Comparison of ENCODE assay signal across 8 mouse cellular contexts in genomic region chr6:72108941-72109892, GRCm38 (mm10). TPM values are rescaled to one million over a fixed set of nuclear protein-coding genes. Genes with fewer than 3 reads are reported as not detected.
DNase-seq lines count a peak whose midpoint lies in the region; ATAC-seq and TF ChIP-seq lines count a peak whose summit lies in the region.

No protein-coding gene starts in this region.

- TF ChIP-seq CTCF in intestine, postnatal 0 days (IDR thresholded peaks at IDR 0.05; ENCODE audit: low read depth): no peak

- H3K27me3 ChIP-seq in intestine, embryonic 15.5 days (replicated peaks): no peaks in the 10 kb centered on the region
- H3K27me3 ChIP-seq in intestine, postnatal 0 days (replicated peaks; ENCODE audit: control insufficient read depth, insufficient read depth, low read length): no peaks in the 10 kb centered on the region

- no peaks in the 10 kb centered on the region for H3K4me1 ChIP-seq in intestine, embryonic 15.5 days (replicated peaks)
- no peaks in the 10 kb centered on the region for H3K4me1 ChIP-seq in intestine, postnatal 0 days (replicated peaks; ENCODE audit: control insufficient read depth, insufficient read depth, low read length)

- no peak overlapping the region for H3K4me3 ChIP-seq in intestine, embryonic 15.5 days (replicated peaks)
- no peak overlapping the region for H3K4me3 ChIP-seq in intestine, postnatal 0 days (ENCODE audit: low read depth, low read length)

- intact Hi-C loops in gastrocnemius, postnatal 14 days (cut with DNase I; ENCODE audit: low total_unique reads): loop anchor here (10.0 kb wide), 1 partner anchor 46 kb away; no protein-coding TSS in a partner anchor

- H3K9ac ChIP-seq in intestine, embryonic 15.5 days: no peak overlapping the region
- H3K9ac ChIP-seq in intestine, postnatal 0 days (ENCODE audit: low read depth, low read length): no peak overlapping the region

- H3K27ac ChIP-seq in intestine, embryonic 15.5 days: no peak overlapping the region
- no peak overlapping the region for H3K27ac ChIP-seq in intestine, postnatal 0 days (ENCODE audit: low read depth, low read length)

- no peak overlapping the region for H3K4me2 ChIP-seq in intestine, embryonic 15.5 days (replicated peaks)
- no peak overlapping the region for H3K4me2 ChIP-seq in intestine, postnatal 0 days (replicated peaks; ENCODE audit: low read depth)

- H3K36me3 ChIP-seq in intestine, embryonic 15.5 days: no peaks in the 10 kb centered on the region
- no peaks in the 10 kb centered on the region for H3K36me3 ChIP-seq in intestine, postnatal 0 days (ENCODE audit: control insufficient read depth, insufficient read depth)

- ATAC-seq in intestine, embryonic 15.5 days: peak; percentile 43; the same call in 1 of the 2 replicates
- no peak for ATAC-seq in intestine, postnatal 0 days
- peak; percentile 56 for ATAC-seq in granulocyte monocyte progenitor cell, adult 5-6 weeks (replicated peaks; ENCODE audit: poor library complexity, severe bottlenecking)
- ATAC-seq in megakaryocyte-erythroid progenitor cell, adult 5-6 weeks (replicated peaks; ENCODE audit: low FRiP score, low TSS enrichment, poor library complexity, severe bottlenecking): peak; percentile 86

- WGBS in intestine, embryonic 15.5 days: 60% methylated on average over 14 of the region's 14 CpGs
- 66% methylated on average over 14 of the region's 14 CpGs for WGBS in intestine, postnatal 0 days

- DNase-seq in brain, adult 2 months (ENCODE audit: low read depth, low spot score): peak; percentile 75
- no peak for DNase-seq in adrenal gland, postnatal 4 days (ENCODE audit: low spot score in 2 of 2)
- no peak for DNase-seq in adrenal gland, adult 8-10 months
- DNase-seq in gastrocnemius, postnatal 14 days: no peak

- H3K9me3 ChIP-seq in intestine, embryonic 15.5 days: no peaks in the 10 kb centered on the region
- no peaks in the 10 kb centered on the region for H3K9me3 ChIP-seq in intestine, postnatal 0 days (ENCODE audit: control insufficient read depth)

RNA-seq across cellular contexts. Expression of gene St3gal5, which starts 11.8 kb away (rescaled TPM):
- 19.4 and 24.0 TPM in 2 replicates for polyA plus RNA-seq in intestine, embryonic 15.5 days (2015; fragmentation: Nextera tagmentation; extraction: Ambion mirVana)
- 68.4 and 69.0 TPM in 2 replicates for polyA plus RNA-seq in intestine, postnatal 0 days (2015; fragmentation: Nextera tagmentation; extraction: Ambion mirVana)
- 2.6 TPM in 1 of 2 replicates, not detected in the other for total RNA-seq in granulocyte monocyte progenitor cell, adult 5-6 weeks (2014; fragmentation: Nextera tagmentation)
- total RNA-seq in granulocyte monocyte progenitor cell, adult 5-6 weeks (2017): 10.9 and 11.0 TPM in 2 replicates
- total RNA-seq in megakaryocyte-erythroid progenitor cell, adult 5-6 weeks (2014; fragmentation: Nextera tagmentation): 61.6 and 63.5 TPM in 2 replicates
- 89.4 and 101 TPM in 2 replicates for total RNA-seq in megakaryocyte-erythroid progenitor cell, adult 5-6 weeks (2017)
- 100 to 1,000 TPM; 144 to 153 TPM for total RNA-seq in adrenal gland, postnatal 4 days (2021)
- 100 to 1,000 TPM; 106 to 366 (median 212) TPM for total RNA-seq in adrenal gland, adult 8-10 months (2022)
- 10 to 100 TPM; 83.7 to 88.8 TPM for total RNA-seq in gastrocnemius, postnatal 14 days (2021)

Comparison
In these comparisons a context has a peak if more than half of its experiments do, and no peak if none do; other contexts are left out.
1. RNA of gene St3gal5, which starts 11.8 kb away (total RNA-seq): 106 to 366 TPM in adrenal gland, adult 8-10 months, 144 to 153 TPM in adrenal gland, postnatal 4 days, 61.6 to 101 TPM in megakaryocyte-erythroid progenitor cell, adult 5-6 weeks and 83.7 to 88.8 TPM in gastrocnemius, postnatal 14 days; 2.6 to 11.0 TPM in granulocyte monocyte progenitor cell, adult 5-6 weeks; every median in the first group is over 4 times any median in the second.